Mouse (Mus musculus) adrenal gland, adult 2 months (tissue): Measurements from ENCODE around the gene Nrxn3. TPM values are rescaled to one million over a fixed set of nuclear protein-coding genes. Genes with fewer than 3 reads are reported as not detected.

Experiments used
- DNase-seq: peaks from one replicate; pipeline ENCODE4 v3.0.0; 2021
- polyA plus RNA-seq: library from polyadenylated mRNA; depleted of rRNA; stranded (reverse); fragments of >200 nt; gene quantifications from 2 replicates; pipeline ENCODE4 v1.2.3, GENCODE M21; 2012
- total RNA-seq, 2 experiments: library from RNA; stranded (reverse); gene quantifications; 2 replicates each; pipeline ENCODE4 v1.2.3; 2021

The Nrxn3 gene
- total and polyA plus RNA-seq, 3 experiments: 0.10 to 0.49 (median 0.18) TPM

DNA sequence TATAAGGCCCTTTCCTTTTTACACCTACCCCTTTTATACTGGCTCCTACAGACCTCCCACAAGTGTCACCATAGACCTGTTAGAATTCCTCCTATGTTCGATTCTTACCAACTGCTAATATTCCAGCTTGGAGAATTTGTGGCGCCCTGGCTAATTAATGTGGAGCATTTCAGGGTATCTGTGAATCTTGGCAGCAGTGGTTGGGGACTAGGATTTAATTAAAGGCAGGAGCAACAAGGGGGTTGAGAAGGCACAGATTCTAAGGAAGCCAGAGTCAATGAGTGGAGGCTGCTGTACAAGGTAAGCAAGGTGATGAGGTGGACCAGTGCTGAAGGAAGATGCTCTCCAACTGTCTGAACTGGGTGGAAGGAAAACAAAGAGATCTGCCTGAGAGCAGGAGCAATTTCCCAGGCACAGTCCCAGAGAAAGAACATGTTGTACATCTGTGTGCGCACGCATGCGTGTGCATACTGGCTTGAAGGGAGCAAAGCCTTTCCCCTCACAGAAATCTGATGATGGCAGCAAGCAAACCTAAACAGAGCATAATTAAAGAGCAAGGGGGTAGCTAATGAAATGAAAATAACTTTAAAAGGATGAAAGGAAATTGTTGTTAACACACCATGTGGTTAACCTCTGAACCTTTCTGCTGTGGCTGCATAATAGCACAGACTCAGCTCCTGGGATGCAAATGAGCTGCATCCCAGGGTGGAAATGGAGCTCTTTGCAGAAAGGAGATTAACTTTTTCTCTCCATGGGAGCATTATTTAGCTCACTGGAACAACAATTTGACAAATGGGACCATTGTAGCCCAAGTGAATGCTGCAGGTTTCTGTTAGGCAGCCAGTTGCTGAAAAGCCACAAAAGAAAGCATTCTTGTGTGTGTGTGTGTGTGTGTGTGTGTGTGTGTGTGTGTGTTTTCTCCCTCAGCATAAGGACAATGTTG lies 1409.5 kb downstream of the Nrxn3 start:
- no peak for DNase-seq

DNA sequence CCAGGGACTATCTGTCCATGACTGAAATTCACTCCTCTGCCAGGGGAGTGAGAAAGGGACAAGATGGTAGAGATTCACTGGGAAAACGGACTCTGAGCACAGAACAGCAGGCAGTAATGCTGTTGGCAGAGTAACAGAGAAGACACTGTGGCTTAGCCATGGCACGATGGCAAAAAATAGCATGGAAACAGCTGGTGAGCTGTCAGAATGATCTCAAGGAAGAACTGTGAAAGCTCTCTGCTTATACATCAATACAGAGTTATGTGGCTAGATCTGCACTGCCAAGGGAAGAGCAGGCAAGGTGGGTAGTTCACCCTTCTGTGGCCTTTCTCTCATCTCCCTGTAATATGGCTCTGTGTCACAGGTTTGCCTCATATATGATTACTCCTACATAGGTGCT lies 1419.3 kb downstream of the Nrxn3 start:
- no peak for DNase-seq

DNA sequence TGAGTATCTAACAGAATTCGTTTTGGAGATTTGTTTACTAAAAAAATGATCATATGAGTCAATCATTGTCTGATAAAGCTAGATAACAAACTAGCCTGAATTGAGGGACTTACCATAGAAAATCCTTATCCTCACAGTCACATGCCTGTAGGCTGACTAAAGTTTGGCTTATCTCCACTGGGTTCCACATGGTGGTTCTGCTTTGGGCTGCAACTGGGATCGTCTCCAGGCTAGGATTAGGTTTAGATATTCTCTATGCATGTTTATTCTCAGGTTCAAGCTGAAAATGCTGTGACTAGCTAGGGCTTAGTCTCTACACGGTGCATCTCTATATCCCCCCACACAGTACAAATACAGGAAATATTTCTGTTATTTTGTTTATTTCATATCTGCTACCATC lies 1421.6 kb downstream of the Nrxn3 start:
- DNase-seq: no peak

DNA sequence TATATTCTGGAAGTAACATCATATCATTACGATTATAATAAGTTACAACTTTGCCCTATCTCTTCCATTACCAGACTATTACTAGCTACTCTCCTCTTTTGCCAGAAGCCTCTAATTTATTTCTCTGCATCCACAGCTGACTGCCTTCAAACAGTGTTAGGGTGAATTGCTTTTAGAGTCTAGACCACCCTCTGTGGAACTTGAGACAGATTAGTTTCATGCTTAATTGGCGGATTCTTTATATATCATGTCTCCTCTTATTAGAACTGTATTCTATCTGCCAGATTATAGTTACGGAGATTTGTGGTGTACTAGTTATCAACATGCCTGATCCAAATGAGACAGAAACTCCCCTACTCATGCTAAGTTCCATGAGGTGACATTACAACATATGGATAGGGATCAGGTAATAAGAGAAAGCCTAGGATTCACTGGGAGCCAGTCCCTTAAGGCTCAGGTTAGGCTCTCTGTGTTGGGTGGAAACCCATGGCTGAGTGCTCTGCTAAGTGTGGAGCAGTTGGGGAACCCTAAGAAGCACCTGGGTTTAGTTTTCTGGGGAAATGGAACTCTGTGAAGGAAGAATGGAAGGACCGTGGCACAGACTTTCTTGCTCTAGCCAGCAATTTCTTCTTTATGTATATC lies 1435.6 kb downstream of the Nrxn3 start:
- no peak for DNase-seq

DNA sequence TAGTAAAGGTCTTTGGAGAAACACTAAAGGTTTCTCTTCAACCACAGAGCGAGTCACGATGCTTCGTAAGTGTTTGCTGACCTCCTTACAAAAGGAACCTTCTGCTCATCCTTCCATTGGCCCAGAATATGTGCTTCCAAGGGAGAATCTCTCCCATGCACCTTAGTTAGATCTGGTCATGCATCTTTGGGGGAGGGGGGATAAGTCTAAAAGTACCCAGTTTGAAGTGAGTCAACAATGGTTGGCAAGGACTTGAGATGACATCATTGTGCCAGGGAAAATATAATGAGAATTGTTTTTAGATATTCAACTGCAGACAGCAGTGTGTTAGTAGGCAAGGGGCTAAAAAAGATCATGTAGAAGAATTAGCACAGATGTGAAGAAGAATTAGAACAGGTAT lies 1437.2 kb downstream of the Nrxn3 start:
- DNase-seq: no peak

DNA sequence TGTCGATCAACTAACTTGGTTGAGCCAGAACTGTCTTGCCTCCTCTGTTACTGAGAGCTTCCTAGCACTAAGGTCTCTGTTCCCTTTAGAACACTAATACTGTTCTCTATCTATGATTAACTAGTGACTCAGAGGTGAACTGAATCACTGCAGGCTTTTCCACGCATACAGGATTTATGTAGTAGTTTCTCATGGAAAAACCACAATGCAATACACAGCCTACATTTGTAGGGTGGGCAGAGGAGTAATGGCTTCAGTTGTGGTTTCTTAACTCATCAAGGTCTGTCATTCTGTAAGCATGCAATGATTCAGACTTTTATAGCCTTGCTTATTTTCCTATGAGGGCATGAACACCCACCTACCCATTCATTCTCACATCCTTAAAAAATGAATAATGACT lies 1443.4 kb downstream of the Nrxn3 start:
- DNase-seq: no peak

DNA sequence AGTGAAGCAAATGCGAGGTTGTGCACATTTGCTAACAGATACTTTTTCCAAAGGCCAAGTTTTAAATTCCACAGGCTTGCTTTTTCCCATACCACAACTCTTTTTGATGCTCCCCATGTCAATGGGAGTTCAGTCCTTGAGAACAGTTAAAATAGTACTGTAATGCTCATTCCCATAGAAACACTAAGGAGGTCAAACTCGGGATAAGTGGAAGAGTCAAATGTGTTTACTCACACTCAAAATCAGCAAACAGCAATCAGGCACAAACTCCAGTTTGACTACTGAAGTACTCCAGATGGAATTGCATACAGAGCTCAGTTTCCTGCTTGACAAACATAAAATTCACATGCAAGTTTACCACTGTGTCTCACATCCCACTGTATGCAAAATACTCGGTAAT lies 1458.9 kb downstream of the Nrxn3 start:
- DNase-seq: no peak

DNA sequence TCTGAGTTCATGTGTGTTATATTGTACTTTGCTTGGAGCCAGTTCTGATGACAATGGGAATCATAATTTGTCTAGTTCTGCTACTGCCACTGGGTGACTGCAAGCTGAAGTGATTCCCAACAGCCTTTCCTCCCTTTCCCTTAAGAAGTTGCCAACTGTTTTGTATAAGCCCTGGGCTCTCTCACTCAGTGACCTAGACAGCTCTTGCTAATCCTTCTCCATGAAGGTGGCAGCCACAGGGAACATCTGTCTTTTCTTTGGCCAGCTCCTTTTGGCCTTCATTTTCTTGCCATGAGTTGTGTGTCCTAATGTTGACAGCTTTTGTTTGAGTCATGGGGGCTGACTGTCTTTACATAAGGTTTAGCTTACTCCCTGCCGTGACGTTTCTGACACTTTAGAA lies 1460.3 kb downstream of the Nrxn3 start:
- no peak for DNase-seq

DNA sequence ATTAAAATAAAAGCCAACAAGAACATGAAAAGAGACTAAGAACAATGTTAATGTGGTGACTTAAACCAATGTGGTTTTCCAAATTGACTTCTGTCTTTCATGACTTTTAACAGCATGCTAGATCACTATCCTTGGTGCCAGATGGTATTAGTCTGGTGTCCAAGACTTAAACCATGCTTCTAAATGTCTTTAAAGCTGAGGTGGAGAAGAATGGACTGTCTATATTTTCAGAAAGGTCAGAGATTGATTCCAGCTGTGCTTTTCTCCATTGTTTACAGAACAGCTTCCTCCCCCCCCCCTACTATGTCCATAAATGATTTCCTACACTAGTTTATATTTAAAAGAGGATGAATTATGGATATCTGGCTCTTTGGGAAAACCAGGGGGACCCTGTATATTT lies 1473.5 kb downstream of the Nrxn3 start:
- no peak for DNase-seq

DNA sequence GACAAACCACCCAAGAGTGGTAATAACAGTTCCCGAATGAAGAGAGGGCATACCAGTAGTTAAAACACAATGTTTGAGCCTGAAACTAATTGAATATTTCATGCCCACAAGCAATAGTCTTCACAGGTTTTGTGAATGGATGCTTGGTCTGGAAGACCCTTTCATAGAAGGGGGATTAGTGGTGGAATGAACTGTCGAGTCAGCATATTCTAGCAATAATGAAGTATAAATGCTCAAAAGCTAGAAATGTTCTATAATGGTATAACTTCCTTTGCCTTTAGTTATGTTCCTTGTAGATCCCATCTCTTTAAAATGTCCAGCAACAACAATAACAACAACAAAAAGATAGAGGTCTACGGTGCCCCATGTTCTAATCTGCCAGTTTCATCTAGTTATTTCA lies 1475.3 kb downstream of the Nrxn3 start:
- DNase-seq: no peak

DNA sequence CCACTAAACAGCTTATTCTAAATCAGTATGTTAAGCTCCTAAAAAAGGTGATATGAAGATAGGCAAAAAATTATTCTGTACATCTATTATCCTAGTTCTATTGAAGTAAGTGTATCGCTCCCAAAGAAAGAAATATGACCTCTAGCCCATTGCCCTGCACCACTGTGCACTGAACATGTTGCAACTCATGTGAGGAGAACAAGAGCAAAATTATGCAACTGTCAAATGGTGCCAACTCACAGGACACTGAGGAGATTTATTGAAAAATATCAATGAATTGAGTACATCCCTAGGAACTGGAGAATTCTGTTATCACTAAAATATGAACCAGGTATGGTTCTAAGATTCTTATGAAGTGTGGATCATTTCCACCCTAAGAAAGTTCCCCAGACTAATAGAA lies 1479.8 kb downstream of the Nrxn3 start:
- DNase-seq: peak; percentile 1

DNA sequence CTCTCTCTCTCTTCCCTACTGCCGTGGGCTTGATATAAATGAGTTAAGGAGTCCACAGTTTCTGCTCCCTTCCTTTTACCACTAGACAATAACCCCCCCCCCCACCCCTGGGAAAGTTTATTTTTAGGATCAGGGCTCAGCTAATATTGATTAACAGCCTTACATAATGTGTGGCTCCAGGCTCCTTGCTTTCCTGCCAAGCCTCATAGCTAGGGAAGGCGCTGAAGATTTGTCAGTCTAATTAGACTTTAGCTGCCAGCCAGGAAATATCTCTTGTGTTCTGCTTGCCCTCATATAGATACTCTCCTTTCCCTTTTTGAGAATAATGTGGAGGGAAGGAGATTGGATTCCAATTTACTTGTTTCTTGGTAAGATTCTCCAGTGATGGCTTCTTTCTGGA lies 1488.7 kb downstream of the Nrxn3 start:
- DNase-seq: no peak

DNA sequence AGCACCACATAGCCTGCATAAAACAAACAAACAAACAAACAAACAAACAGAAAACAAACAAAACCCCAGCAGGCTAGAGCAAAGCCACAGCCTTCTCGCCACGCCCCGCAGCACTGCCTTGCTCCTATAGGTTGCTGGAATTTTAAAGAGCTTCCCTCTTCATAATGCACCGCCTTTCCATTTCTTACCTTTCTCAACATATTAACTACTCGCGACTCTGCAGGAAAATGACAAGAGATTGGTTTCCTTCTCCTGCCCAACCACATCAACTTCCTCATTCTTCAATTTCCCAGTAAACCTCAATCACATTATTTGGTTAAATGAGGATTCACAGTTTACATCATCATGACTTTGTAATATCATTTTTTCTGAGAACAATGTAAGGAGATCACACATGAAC lies 1494.4 kb downstream of the Nrxn3 start:
- no peak for DNase-seq

DNA sequence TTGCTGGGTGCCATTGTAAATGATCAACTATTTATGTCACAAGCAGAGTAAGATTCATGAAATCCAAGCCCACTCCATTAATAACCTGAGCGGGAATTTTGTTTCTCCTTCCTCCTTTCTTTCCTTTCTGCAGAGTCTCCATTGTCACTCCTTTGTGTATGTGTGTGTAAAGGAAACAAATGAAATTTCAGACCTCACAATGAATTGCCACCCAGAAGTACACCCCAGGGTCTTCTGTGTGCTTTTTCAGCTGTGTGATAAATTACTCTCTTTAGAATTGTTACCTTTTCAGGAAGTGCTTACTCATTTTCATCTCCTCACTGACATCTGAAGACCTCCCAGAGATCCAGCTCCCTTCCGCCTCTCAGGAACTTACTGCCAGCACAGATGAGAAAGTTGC lies 1506.4 kb downstream of the Nrxn3 start:
- DNase-seq: no peak

DNA sequence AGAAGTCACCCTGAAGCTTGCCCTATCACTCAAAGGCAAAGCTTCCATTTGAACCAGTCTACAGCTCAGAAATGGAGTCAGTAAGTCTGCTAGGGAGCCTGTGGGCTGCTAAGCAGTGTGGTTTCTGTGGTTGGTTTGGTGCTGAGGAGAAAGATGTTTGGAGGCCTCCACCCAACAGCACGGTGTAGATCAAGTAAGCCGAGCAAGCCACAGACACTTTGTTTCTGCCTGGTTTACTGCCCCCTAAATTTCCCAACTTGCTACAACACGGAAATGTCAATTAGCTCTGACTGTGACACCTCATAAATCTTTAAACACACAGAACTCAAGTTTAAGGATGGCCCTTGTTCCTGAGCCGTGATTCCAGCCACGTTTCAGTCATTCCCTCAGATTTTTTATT lies 1513.4 kb downstream of the Nrxn3 start:
- no peak for DNase-seq

DNA sequence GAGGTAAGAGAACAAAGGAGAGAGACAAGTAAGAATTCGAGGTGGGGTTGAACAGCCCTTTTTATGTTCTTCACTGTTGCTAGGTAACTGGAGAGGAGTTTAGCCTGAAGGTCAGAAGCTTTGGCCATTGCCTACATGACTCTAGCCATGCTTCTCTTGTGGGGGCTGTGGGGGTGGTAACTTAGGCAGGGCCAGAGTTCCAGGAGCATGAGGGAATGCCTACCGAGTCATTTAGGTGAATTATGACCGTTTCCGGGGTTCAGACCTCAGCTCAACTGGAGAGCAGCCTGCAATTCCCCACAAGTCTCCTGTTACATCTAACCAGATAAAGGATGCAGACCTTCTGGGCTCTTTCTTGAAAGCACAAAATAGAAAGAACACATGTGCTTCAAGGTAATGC lies 1537.6 kb downstream of the Nrxn3 start:
- no peak for DNase-seq

DNA sequence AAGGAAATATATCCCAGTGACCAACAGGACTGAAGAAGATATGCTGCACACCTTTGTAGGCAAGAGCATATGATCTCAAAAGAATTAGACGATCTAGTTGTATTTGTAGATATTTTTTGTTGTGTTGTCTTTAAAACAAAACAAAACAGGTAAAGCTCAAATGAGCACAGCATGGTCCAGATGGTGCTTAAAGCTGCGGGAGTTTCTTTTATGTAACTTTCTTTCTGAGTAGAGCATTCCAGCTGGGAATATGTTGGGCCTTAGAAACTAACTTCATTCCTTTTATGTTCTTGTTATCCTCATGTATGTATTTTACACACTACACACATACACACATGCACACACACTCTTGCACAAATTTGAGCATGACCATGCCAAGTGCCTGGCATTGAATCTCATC lies 1545.4 kb downstream of the Nrxn3 start:
- no peak for DNase-seq

DNA sequence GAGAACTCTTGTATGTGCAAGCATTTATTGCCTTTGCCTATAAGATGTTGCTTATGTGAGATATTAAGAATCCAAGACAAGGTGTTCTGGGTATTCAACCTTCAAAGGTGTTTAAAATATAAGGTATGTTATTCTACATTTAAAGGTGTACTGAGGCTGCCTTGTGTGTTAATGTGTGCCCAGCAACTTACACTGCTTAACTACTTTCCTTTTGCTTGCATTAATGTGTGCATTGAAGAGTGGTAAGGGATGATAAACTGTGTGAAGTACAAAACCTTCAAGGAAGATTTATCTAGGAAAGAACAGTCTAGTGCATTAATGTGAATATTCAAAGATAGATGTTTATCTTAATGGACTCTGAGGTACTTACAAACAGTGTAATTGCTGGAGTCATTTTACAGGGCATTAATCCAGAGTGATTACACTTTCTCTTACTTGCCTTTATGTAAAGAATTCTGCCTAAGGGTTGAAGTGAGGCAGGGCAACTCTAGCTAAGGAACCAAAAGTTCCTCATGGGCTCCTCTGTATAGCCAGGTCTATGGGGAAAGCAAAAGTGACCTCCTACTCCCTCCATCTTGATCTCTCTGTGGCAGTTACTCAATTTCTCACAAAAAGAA lies 1548.2 kb downstream of the Nrxn3 start:
- DNase-seq: no peak

DNA sequence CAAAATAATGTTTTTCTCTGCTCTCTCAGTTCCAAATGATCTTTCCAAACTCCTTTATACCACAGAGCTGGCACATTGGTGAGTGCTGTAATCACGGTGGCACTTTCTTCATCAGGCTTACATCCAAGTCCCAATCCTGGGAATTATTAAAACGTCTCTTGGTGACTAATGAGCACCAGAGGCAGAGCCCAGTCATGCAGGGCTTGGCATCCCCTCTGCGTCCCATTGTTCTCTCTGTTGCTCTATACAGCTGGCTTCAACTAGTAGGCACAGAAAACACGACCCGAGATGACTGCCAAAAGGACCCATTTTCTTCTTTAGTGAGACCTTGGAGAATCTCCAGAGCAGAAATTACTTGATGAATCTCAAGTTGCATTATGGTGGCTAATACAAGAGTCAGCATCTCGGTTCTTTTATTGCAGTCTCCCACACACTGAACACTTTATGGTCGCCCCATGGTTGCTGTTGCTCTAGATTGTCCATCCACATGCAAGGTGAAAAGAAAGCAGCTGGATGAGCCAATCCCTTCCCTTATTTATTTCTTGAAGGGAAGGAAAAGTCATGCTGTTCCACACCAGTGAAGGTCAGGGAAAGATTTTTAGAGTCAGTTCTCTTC lies 1552.1 kb downstream of the Nrxn3 start:
- no peak for DNase-seq

DNA sequence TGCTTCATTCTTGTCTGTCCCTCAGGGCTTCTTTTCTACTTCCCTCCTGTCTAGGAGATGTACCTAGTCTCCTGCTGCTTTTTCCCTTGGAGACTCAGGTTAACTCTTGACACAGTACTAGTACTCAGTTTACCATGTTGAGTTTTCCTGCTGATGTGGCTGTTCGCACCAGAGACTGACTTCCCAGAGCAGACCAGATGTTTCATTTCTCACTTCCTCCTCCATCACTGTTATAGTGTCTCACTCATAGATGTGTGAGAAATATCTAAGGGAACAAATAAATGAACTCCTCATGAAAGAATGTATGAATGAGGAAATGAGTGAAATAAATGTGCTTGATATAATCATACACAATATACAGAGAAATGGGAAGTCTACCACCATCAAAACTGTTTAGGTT lies 1558.6 kb downstream of the Nrxn3 start:
- DNase-seq: no peak

DNA sequence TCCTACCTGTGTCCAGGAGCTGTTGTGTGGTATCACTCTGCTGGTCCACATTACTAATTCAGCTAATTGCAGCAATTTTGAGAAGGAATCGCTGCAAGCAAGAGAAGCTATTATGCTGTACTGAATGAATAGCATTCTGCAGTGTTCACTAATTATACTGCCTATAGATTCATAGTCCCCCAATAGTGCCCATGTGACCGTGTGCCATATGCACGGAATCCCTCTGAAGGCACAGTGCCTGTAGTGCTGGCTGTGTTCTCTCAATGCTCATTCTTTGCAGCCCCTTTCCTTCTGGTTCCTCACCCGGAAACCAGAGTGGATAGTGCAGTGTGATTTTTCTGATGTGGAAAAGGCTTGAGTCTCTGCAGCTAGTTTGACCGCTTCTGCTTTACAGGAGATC lies 1560.3 kb downstream of the Nrxn3 start:
- DNase-seq: no peak

DNA sequence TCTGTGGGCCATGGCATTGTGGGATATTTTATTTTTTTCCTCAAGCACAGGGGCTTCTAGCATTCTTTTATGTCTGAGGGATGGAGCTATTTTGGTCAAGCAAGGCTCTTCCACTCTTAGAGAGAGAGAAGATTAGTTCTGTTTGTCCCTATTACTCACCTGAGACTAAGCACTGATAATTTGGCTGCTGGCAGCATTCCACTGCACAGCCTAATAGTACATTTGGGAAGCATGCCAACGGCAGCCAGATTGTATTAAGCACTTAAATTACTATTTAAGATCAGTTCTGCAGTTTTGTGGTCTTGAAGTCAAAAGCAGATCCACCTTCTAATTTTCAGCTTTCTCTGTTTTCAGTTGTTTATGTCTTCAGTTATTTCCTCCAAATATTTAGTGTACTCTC lies 1580.0 kb downstream of the Nrxn3 start:
- no peak for DNase-seq

DNA sequence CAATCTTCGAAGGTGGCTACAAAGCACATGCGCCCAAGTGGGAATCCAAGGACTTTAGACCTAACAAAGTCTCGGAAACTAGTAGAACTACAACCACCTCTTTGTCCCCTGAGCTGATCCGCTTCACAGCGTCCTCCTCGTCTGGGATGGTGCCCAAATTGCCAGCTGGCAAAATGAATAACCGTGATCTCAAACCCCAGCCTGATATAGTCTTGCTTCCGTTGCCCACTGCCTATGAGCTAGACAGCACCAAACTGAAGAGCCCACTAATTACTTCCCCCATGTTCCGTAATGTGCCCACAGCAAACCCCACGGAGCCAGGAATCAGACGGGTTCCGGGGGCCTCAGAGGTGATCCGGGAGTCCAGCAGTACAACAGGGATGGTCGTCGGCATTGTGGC lies 1609.1 kb downstream of the Nrxn3 start:
- no peak for DNase-seq
